Mouse (Mus musculus) myocyte (in vitro differentiated cells): Measurements from ENCODE around the gene Rtn4r.

Experiments used
- CEBPB ChIP-seq: IDR thresholded peaks from 2 replicates; pipeline ENCODE4 v1.6.1; 2011; ENCODE audit warnings: mild to moderate bottlenecking, moderate library complexity; ENCODE audit not compliant: poor library complexity, insufficient read depth, severe bottlenecking
- E2F4 ChIP-seq: IDR thresholded peaks from one replicate; pipeline ENCODE4 v1.6.1; 2011; ENCODE audit warnings: mild to moderate bottlenecking, control low read depth, moderate library complexity; ENCODE audit not compliant: insufficient read depth
- MAX ChIP-seq: IDR thresholded peaks from one replicate; pipeline ENCODE4 v1.6.1; 2011; ENCODE audit warnings: low read depth, mild to moderate bottlenecking, control low read depth
- MYOD1 ChIP-seq, 3 experiments: IDR thresholded peaks; one replicate each; pipeline ENCODE4 v1.6.1; 2011; ENCODE audit warnings: control low read depth in 2 of 3, low read depth in 2 of 3, mild to moderate bottlenecking in 2 of 3, moderate library complexity in 1 of 3; ENCODE audit not compliant: insufficient read length in 2 of 3, control insufficient read depth in 1 of 3
- MYOG ChIP-seq, 3 experiments: IDR thresholded peaks; one replicate each; pipeline ENCODE4 v1.6.1; 2011; ENCODE audit warnings: control low read depth in 2 of 3, low read depth in 2 of 3, mild to moderate bottlenecking in 2 of 3; ENCODE audit not compliant: insufficient read length in 2 of 3, control insufficient read depth in 1 of 3, insufficient read depth in 1 of 3
- POLR2A ChIP-seq: IDR thresholded peaks from one replicate; pipeline ENCODE4 v1.6.1; 2011; ENCODE audit warnings: low read depth, mild to moderate bottlenecking, control low read depth, moderate library complexity; ENCODE audit not compliant: insufficient read length
- POLR2AphosphoS2 ChIP-seq: IDR thresholded peaks from one replicate; pipeline ENCODE4 v1.6.1; 2011; ENCODE audit warnings: low read depth, control low read depth; ENCODE audit not compliant: insufficient read length
- REST ChIP-seq: IDR thresholded peaks from one replicate; pipeline ENCODE4 v1.6.1; 2011; ENCODE audit warnings: mild to moderate bottlenecking, control low read depth, moderate library complexity; ENCODE audit not compliant: insufficient read depth, insufficient read length
- TCF12 ChIP-seq: IDR thresholded peaks from one replicate; pipeline ENCODE4 v1.6.1; 2011; ENCODE audit warnings: mild to moderate bottlenecking, control low read depth; ENCODE audit not compliant: poor library complexity, insufficient read depth, severe bottlenecking
- TCF3 ChIP-seq: IDR thresholded peaks from one replicate; pipeline ENCODE4 v1.6.1; 2011; ENCODE audit warnings: low read depth, control low read depth; ENCODE audit not compliant: insufficient read length
- USF1 ChIP-seq: IDR thresholded peaks from one replicate; pipeline ENCODE4 v1.6.1; 2011; ENCODE audit warnings: low read depth, mild to moderate bottlenecking, control low read depth, moderate library complexity

DNA sequence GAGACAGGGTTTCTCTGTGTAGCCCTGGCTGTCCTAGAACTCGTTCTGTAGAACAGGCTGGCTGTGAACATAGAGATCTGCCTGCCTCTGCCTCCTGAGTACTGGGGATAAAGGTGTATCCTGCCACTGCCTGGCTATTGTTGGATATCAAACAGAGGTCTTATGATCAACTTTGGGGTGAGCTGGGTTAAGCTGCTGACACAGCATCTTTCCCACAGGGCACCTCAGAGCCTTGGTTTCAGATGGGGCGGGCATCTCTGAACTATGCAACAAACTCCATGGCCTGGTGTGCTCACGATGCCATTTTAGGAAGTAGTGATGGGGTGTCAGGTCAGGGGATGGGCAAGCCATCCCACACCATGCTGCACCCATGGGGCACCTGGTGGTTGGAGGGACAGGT is 5.1 kb downstream of the Rtn4r start:
- TF ChIP-seq CEBPB, result no peak
- TF ChIP-seq TCF12, result no peak
- no peak for TF ChIP-seq POLR2AphosphoS2
- no peak for TF ChIP-seq POLR2A
- no peak for TF ChIP-seq E2F4
- no peak for TF ChIP-seq TCF3
- TF ChIP-seq MYOG (IDR thresholded peaks at IDR 0.05; ENCODE audit: control insufficient read depth in 1 of 3, insufficient read depth in 1 of 3, insufficient read length in 2 of 3, low read depth in 2 of 3), result no peak
- no peak for TF ChIP-seq MAX
- no peak for TF ChIP-seq MYOD1 (IDR thresholded peaks at IDR 0.05; ENCODE audit: control insufficient read depth in 1 of 3, insufficient read length in 2 of 3, low read depth in 2 of 3)
- no peak for TF ChIP-seq USF1
- TF ChIP-seq REST, result no peak
